Mouse (Mus musculus) myocyte (in vitro differentiated cells): ENCODE results near the gene Tal1.

Source experiments
- CEBPB ChIP-seq: IDR thresholded peaks from 2 replicates; pipeline ENCODE4 v1.6.1; 2011; ENCODE audit warnings: mild to moderate bottlenecking, moderate library complexity; ENCODE audit not compliant: poor library complexity, insufficient read depth, severe bottlenecking
- E2F4 ChIP-seq: IDR thresholded peaks from one replicate; pipeline ENCODE4 v1.6.1; 2011; ENCODE audit warnings: mild to moderate bottlenecking, control low read depth, moderate library complexity; ENCODE audit not compliant: insufficient read depth
- MAX ChIP-seq: IDR thresholded peaks from one replicate; pipeline ENCODE4 v1.6.1; 2011; ENCODE audit warnings: low read depth, mild to moderate bottlenecking, control low read depth
- MYOD1 ChIP-seq, 3 experiments: IDR thresholded peaks; one replicate each; pipeline ENCODE4 v1.6.1; 2011; ENCODE audit warnings: control low read depth in 2 of 3, low read depth in 2 of 3, mild to moderate bottlenecking in 2 of 3, moderate library complexity in 1 of 3; ENCODE audit not compliant: insufficient read length in 2 of 3, control insufficient read depth in 1 of 3
- MYOG ChIP-seq, 3 experiments: IDR thresholded peaks; one replicate each; pipeline ENCODE4 v1.6.1; 2011; ENCODE audit warnings: control low read depth in 2 of 3, low read depth in 2 of 3, mild to moderate bottlenecking in 2 of 3; ENCODE audit not compliant: insufficient read length in 2 of 3, control insufficient read depth in 1 of 3, insufficient read depth in 1 of 3
- POLR2A ChIP-seq: IDR thresholded peaks from one replicate; pipeline ENCODE4 v1.6.1; 2011; ENCODE audit warnings: low read depth, mild to moderate bottlenecking, control low read depth, moderate library complexity; ENCODE audit not compliant: insufficient read length
- POLR2AphosphoS2 ChIP-seq: IDR thresholded peaks from one replicate; pipeline ENCODE4 v1.6.1; 2011; ENCODE audit warnings: low read depth, control low read depth; ENCODE audit not compliant: insufficient read length
- REST ChIP-seq: IDR thresholded peaks from one replicate; pipeline ENCODE4 v1.6.1; 2011; ENCODE audit warnings: mild to moderate bottlenecking, control low read depth, moderate library complexity; ENCODE audit not compliant: insufficient read depth, insufficient read length
- TCF12 ChIP-seq: IDR thresholded peaks from one replicate; pipeline ENCODE4 v1.6.1; 2011; ENCODE audit warnings: mild to moderate bottlenecking, control low read depth; ENCODE audit not compliant: poor library complexity, insufficient read depth, severe bottlenecking
- TCF3 ChIP-seq: IDR thresholded peaks from one replicate; pipeline ENCODE4 v1.6.1; 2011; ENCODE audit warnings: low read depth, control low read depth; ENCODE audit not compliant: insufficient read length
- USF1 ChIP-seq: IDR thresholded peaks from one replicate; pipeline ENCODE4 v1.6.1; 2011; ENCODE audit warnings: low read depth, mild to moderate bottlenecking, control low read depth, moderate library complexity

GRCm38 (mm10) chr4:115093331-115093864, 37.2 kb downstream of the Tal1 start:
- TF ChIP-seq MAX (no peak), POLR2A (no peak), MYOD1 (IDR thresholded peaks at IDR 0.05; ENCODE audit: control insufficient read depth in 1 of 3, insufficient read length in 2 of 3, low read depth in 2 of 3) (no peak), TCF3 (no peak), MYOG (IDR thresholded peaks at IDR 0.05; ENCODE audit: control insufficient read depth in 1 of 3, insufficient read depth in 1 of 3, insufficient read length in 2 of 3, low read depth in 2 of 3) (no peak), USF1 (no peak), REST (no peak), CEBPB (no peak), TCF12 (no peak), POLR2AphosphoS2 (no peak), E2F4 (no peak)
